Mouse (Mus musculus) ovary, postnatal 10 days (tissue): Measurements from ENCODE around the gene Tbc1d10a.
A peak's percentile ranks its signal among the peaks of the same experiment; 100 is the strongest.

Experiments used
- DNase-seq: peaks from one replicate; pipeline ENCODE4 v3.0.0; 2022; ENCODE audit warnings: low spot score

Gene Tbc1d10a

DNA sequence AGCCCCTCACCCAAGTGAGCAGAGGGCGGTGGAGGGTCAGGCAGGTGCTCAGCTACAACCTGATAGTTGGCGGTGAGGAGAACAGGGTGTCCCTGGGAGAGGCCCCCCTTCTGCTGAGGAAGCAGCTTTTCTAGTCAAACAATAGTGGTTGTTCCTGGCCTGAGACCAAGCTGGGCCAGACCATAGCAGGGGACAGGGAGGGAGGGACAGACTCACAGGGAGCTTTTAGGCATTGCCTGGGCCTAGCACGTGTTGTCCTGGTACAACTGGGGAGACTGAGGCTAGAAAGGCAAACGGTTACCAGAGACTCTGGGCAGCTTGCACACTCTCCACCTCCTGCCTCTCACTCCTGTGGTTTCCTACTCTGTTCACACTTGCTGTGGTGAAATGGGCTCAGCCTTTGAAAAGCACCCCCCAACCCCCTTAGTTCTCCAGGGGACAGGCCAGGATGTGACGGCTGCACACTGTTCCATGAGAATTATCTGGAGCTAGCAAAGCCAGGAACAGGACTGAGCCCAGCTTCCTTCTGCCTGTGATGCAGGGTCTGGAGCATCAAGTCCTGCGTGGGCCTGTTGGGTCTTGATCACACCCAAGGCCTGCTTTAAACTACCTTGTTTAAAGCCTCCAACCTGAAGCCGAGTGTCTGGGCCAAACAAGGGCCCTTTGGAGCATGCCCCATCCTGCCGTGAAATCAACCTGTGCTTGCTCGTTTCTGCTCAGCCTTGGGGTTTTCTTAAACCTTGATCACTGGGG, 29.8 kb downstream of the Tbc1d10a start:
- DNase-seq = no peak

DNA sequence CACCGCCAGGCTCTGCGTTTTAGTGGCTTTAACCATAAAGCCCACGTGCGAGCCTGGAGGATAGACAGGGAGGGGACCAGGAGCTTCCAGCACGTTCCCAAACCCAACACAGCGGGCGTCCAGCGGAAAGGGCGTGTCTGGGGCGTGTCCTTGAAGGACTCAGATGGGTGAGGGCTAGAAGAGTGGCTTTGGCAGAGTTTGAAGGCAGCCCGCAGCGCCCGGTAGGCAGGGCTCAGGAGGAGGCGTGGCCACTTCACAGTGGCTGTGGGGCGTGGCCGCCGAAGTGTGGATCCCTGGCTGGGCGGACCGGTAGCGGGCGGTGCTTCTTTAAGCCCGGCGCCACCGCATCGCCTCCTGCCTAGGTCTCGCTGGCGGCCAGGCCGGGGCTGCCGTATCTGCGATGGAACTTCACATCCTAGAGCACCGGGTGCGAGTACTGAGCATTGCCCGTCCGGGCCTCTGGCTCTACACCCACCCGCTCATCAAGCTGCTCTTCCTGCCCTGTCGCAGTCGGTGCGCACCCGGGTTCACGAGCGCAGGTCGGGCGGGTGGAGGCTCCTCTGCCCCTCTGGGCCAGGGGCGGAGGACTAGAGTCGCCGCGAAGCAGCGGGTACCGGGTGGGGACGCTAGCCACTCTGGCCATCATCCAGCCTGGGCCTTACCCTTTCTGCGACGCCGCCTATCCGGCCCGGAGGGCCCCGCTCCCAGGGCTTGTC, 31.5 kb downstream of the Tbc1d10a start, which contains the start of gene Castor1:
Gene Castor1, plus strand, starts transcription at position 312 of the 716 bp plus-strand sequence.
- peak; percentile 72 for DNase-seq

DNA sequence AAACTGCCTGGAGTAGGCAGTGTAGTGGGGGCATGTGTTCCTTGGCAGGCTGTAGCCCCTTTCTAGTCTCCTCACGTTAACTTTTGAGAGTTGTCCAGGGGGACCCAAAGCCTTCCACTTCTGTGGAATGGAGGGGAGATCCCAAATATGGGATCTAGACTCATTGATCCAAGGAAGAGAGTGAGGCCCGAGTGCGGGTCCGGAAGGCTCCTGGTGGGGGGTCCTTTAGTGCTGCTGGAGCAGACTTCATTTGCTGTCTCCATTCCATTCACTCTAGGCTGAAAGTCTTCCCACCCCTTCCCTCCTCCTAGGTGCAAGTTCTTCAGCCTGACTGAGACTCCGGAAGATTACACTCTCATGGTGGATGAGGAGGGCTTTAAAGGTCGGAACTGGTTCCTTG, 32.0 kb downstream of the Tbc1d10a start:
- DNase-seq = no peak

DNA sequence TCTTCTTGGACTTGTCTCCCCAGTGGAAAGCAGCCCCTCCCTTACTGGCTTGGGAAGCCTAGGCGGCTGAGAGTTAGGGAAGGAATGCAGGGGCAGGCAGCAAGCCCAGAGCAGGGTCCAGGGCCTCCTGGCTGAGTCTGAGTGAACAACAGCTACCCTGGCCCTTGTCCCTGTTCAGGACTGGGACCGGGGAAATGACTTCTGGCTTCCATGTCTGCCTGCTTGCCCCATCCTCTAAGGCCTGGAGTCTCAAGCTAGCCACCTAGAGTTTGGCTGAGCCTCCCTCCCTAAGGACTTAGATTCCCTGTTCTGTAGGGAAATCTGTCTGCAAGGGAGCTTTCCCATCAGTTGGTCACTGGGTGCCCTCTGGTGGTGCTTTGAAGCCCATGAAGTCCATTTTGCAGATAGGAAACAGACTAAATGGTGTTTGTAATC, 32.7 kb downstream of the Tbc1d10a start:
- DNase-seq = no peak

DNA sequence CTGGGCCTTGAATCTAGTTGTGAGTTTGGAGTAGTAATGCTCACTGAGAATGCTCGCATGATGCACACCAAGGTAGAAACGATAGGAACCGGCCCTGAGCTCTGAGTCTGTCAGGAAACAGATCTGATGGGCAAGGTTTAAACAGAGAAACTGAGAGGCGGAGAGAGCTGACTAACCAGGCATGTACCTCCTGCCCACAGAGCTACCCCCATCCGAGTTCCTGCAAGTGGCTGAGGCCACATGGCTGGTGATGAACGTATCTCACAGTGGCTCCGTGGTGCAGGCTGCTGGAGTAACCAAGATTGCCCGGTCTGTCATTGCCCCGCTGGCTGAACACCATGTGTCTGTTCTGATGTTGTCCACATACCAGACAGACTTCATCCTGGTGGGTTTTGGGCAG, 33.3 kb downstream of the Tbc1d10a start:
- no peak for DNase-seq

DNA sequence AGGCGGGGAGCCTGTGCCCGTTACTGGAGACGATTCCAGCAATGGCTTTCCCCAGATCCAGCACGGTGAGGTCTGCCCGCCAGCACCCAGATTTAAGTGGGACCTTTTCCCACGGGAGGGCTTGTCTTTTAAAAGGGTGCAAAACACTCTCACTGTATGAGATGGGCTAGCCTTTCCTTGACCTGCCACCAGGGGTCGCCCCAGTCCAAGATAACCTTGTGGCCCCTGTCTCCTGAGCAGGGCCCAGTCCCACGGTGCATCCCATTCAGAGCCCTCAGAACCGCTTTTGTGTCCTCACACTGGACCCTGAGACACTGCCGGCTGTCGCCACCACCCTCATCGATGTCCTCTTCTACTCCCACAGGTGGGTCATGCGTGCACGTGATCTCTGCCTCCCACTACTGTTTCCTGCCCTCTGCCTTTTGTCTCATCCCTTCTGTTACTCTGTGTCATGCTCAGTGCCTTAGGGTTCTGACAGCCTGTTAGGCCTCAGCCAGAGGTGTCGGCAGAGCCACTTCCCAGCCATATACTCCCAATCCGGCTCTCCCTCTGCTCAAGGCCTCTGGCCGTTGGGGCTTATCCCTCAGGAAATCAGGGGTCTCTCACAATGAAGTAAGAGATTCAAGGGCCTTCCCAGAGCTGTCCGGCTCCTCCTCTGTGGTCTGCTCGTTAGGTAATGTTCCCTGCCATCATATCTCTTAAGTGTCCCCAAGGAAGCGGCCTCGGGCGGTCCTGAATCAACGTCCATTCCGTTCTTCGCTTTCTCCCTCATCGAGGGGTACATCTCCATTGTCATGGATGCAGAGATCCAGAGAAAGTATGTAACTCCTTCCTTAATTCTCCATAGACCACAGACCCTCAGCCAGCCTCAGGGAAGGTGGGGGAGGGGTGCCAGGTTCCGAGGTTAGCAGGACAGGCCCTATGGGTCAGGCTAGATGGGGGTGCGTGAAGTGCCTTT, 34.1 kb downstream of the Tbc1d10a start:
- DNase-seq = no peak

DNA sequence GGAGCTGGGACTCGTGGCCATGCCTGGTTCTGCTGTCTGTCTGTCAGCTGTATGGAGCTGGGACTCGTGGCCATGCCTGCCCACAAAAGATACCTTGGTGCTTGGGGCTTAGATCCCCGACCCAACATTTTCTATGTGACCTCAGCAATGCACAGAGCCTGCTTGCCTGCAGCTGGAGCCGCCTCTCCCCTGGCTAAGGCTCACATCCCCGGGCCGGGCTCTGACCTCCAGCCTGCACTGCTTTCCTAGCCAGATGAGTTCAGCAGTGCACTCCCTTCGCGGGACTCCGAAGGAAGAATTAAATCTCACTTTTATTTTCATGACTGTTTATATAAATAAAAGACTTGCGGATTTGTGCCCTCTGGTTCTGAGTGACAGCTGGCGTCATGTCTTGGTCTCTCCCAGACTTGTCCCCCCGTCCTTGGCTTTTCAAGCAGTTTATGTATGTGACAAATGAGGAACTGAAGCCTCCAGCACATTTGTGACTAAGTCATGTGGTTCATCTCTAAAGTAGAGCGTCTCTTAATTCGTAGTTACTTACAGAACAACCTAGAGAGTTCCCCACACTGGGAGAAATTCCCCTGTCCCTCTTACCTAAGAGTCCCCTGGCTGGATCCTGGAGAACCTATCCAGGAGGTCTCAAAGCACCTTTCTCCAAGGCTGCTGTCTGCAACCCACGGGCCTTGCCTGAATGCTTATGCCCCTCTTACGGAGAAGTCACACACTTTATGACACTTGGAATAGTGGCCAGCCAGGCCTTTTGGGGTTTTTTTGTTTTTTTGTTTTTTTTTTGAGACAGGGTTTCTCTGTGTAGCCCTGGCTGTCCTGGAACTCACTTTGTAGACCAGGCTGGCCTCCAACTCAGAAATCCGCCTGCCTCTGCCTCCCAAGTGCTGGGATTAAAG, 35.7 kb downstream of the Tbc1d10a start:
- no peak for DNase-seq

DNA sequence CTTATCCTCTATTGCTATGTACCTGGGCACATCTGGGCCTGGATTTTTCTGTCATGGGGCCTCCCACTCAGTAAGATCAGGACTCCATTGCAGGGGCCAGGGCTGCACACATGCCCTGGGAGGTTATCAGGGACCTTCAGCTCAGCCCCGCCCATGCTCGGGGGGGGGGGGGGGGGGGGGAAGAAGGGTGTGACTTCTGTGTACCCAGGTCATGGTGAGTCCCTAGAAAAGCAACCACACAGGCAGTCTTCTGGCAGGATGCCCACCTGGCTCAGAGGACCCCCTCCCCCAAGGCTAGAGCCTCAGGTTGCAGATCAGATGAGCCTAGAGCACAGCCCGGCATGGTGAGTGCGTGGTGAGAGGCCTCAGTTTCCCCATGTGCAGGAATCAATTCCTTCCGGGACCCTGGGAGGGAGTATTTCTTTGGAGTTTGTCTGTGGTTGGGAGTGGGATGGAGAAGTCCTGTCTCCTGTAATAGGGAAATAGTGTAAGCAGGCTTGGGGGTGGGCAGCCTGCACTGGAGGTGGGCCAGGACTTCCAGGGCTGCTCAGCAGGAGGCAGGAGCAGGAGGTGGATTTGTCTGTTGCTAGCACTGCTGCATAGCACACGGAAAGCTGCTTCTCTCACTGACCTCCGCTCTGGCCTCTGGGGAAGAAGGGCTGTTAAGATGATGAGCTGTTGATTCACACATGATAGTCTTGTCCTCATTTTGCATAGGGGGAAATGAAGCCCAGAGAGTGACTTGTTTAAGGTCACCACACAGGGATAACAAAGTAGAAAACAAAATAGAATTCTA, 37.0 kb downstream of the Tbc1d10a start:
- no peak for DNase-seq

DNA sequence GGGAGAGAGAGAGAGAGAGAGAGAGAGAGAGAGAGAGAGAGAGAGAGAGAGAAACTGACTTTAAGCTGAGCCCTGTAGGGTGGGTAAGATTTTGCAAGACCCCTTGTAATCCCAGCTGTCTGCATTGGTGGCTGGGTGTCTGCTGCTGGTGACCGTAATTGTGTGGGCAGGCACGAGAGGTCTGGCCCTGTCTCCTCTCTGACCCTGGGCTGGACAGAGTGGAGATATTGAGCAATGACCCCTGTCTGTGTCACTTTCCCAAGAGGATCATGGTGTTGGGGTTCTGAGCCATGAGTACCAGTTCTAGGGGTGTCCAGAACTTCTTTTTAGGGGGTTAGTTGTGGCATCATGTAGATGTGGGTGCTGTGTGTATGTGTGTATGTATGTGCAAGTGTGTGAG, 37.6 kb downstream of the Tbc1d10a start:
- DNase-seq = no peak

DNA sequence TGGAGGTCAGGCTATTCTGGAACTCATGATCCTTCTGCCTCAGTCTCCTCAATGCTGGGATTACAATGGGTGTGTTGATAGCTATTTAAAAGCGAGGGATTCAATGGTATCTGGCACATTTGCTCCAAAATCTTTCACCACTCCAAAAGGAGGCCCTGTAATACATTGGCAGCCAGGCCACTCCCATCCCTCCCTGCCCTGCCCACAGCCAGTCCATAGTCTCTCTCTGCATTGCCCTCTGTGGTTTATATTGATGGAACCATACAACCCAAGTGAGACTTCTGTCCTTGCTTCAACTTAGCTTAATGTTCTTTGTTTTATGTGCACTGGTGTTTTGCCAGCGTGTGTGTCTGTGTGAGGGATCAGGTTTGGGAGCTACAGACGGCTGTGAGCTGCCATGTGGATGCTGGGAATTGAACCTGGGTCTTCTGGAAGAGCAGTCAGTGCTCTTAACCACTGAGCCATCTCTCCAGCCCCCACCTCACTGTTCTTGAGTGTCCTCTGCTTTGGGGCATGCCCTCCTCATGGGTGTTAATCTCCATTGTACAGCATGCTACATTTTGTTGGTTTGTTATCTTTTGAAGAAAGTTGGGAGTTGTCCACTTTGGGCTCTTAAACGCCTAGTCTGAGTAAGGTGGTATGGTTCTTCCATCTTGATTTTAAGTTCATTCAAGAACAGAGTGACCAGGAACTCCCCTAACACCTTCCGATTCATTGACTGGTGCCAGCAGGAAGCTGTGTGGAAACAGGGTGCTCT, 40.2 kb downstream of the Tbc1d10a start:
- DNase-seq = no peak

DNA sequence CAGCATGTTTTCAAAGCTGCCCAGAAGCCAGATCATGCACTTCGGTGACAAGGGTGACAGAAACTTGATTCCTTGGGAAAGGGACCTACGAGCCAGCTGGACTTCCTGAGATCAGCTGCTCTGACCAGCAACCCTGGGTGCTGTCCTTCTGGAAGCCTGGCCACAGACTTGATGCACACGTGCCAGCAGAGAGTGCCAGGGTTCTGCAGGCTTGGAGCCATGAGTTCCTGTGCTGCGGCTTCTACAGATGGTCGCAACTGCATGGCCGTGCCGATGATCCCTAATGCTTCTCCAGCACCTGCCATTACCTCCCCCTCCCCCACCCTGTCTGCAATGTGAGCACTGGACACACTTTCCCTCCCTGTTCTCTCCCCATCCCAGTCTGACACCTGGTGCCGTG, 41.9 kb downstream of the Tbc1d10a start:
- DNase-seq = no peak

DNA sequence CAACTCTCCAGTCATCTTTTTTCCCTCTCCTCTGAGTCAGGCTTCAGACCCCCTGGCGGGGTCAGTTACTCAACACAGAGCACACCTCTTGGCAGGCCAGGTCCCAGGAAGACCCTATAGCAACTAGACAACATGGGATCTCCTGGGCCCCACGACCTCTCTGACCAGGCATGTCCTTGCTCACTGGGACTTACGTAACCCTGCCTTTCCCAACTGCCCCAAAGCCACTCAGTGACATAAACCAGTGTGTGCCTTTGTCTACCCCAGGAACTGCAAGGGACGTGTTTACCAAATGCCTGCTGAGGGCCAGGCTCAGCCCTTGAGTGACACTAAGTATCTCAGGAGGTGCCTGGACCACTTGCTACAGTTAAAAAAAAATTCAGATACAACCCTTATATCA, 43.3 kb downstream of the Tbc1d10a start:
- DNase-seq = no peak

DNA sequence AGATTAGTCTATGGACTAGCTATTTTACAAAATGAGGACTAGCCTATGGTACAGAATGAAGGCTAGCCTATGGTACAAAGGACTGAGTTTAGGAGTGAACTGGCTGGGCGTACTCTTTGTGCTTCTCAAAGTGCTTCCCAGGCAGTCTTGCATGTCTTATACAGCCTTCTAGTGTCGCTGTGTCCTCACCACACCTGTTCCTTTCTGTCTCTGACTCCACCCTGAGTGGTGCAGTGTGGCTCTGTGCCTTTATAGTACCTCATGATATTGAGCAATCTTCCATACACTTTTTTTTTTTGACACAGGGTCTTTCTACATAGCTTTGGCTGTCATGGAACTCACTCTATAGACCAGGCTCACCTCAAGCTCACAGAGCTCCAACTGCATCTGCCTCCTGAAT, 44.8 kb downstream of the Tbc1d10a start:
- no peak for DNase-seq

DNA sequence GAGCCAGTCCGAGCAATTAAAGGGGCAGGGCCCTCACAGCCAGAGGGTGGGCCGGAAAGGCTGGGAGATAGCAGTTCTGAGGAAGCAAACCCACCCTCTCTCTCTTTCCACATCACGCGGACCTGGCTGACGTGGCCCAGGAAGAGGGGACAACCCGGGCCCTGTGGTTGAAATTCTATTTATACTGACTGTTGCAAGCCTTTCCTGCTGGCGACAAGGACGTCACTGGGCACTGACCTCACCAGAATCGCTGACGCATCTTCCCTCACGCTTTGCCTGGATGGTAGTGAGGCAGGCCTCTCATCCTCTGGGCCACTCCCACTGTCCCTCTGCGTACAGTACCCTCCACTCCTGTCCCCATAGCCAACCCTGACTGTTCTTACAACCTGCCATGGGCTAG, 46.1 kb downstream of the Tbc1d10a start:
- no peak for DNase-seq

DNA sequence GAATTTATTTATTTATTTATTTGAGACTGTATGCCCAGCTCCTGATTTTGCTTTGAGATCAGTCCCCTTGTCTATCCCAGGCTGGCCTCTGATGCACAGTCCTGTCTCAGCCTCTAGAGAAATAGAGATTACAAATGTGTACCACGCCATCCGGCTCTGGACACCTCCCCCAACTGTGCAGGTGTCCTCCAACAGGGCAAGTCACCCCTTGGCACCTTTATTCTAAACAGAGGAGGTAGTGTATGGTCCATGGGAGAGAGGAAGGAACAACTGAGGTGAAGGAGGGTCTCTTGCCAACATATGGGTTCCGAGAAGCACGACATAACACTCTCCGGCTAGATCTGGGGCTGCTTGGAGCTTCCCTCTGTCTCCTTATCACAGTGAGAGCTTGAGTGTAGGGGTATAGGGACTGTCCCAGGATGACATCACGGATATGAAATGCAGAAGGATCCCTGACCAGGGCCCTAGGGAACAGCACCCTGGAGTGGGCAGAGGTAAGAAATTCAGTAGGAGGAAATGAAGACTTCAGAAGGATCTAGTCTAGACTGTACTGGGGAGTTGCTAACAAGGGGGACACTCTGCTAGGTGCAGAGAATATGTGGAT, 48.6 kb downstream of the Tbc1d10a start:
- no peak for DNase-seq

DNA sequence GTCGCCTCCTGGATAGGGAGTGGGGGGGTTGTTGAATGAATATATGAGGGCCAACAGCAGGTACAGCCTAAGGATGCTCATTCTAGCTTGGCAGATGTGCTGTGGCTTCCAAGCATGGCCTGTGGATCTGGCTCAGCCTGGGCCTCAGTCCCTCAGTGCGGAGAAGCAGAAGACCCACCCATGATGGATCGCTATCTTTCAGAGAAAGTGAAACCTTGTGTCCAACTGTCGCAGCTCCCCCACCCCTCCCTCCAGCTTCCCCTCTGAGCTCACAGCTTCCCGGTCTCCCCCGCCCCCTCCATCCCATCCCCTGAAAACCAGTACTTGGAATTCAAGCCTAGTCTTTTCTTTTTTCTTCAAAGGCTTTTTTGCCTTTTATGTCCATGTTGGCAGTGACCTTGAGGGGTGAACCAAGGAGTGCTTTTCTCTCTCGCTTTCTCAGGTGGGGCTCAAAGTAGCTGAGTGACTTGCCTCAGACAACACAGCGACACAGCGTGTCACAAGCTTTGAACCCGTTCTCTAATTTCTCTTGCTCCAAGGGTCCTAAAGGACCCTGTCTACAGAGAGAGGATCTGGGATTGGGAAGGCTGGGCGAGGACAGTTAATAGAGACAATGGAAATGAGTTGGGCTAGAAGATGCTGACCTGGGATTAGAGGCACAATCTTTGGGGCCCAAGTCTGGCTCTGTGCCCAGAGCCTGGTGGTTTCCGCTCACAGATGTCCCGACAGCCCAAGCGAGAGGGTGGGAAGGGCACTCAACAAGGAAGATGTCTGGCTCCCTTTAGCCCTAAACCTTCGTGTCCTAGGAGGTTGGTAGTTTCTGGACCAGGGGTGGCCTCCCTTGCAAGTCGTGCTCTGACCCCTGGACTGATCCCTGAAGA, 49.3 kb downstream of the Tbc1d10a start, which contains the start of gene Osm:
Gene Osm, plus strand, starts transcription at position 756 of the 881 bp plus-strand sequence.
- no peak for DNase-seq

DNA sequence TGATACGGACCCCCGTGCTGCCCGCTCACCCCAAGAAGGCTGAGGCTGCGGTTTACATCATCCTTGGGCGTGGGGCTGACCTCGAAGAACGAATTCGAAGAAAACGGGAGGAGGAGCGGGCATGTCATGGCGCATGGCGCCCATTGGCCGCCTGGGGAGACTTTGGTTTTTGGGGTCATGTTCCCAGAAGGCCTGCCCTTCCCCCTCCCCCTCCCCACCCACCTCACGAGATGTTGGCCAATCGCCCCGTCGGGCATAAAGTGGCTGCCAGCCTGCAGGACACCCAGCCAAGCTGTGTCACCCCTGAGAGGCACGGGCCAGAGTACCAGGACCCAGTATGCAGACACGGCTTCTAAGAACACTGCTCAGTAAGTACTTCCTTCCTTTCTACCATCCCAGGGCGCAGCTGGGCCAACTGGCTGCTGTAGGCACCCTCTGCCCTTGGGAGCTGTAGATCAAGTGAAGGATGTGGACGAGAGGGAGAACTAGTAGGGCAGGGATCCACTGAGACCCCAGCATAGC, 50.0 kb downstream of the Tbc1d10a start:
- DNase-seq = no peak

DNA sequence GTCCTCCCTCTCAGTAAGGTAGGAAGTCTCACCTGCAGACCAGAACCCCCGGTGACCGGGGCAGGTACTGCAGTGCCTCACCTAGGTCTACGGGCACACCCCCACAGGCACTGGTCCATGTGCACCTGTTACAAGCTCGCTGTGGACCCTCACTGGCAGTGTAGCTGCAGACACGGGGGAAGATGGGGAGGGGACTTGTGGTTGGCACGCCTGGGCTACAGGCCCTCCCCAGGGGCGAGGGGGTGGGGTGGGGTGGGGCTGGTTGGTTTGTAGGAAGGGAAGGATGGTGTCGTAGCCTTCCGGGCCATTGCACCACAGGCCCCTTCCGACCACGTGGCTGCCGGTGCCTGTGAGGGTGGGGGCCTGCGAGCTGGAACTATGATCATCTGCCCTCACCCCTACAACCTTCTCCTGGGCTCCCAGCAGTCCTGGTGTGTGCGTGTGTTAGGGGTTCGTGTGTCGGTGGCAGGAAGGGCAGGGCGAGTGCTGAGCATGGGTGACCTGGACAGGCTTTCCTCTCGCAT, 50.9 kb downstream of the Tbc1d10a start:
- DNase-seq = no peak
